Mouse (Mus musculus) spleen, adult 2 months (tissue): ENCODE measurements around the gene Fmnl3.

Source experiments
- CTCF ChIP-seq: fragments of 200-500 bp; IDR thresholded peaks from 2 replicates; pipeline ENCODE4 v1.5.1; 2011; ENCODE audit warnings: mild to moderate bottlenecking, inconsistent platforms; ENCODE audit not compliant: insufficient read depth, insufficient read length, insufficient replicate concordance; ENCODE audit errors: extremely low read depth
- POLR2A ChIP-seq: fragments of 200-500 bp; IDR thresholded peaks from 2 replicates; pipeline ENCODE4 v1.6.1; 2011; ENCODE audit warnings: low read depth, low read length, inconsistent platforms

- TF ChIP-seq CTCF (no peak), POLR2A (no peak)
These were observed 29.2 kb downstream of the Fmnl3 start for GRCm38 (mm10) chr15:99341102-99341501.
